15 mouse cellular contexts compared by ENCODE assay signal in genomic region chr16:65315052-65315451, GRCm38 (mm10).
"Had no signal": no experiment of that assay in that cellular context is flagged by ENCODE, and none has a peak within 500 bp of the region (broad histone marks: within the 10 kb centered on the region; RNA-seq: fewer than 3 reads in every experiment).

No protein-coding gene starts in this region.

- H3K9me3 ChIP-seq: neural tube, embryonic 15.5 days; stomach, embryonic 15.5 days had no signal

- H3K36me3 ChIP-seq: neural tube, embryonic 15.5 days; stomach, embryonic 15.5 days had no signal

- H3K27me3 ChIP-seq: neural tube, embryonic 15.5 days; stomach, embryonic 15.5 days had no signal

- H3K4me2 ChIP-seq: neural tube, embryonic 15.5 days; stomach, embryonic 15.5 days had no signal

- DNase-seq: retina, postnatal 1 day; right cerebral cortex, adult 18-20 months; right cerebral cortex, postnatal 14 days; right cerebral cortex, postnatal 25 days; right cerebral cortex, postnatal 4 days; spleen, adult 18-20 months; thymus, adult 18-20 months; thymus, adult 2 months; thymus, postnatal 14 days; thymus, postnatal 25 days; thymus, postnatal 36 days; thymus, postnatal 4 days had no signal

- H3K4me3 ChIP-seq: neural tube, embryonic 15.5 days; stomach, embryonic 15.5 days had no signal

- H3K27ac ChIP-seq: neural tube, embryonic 15.5 days; stomach, embryonic 15.5 days; stomach, postnatal 0 days had no signal

- H3K4me1 ChIP-seq: neural tube, embryonic 15.5 days; stomach, embryonic 15.5 days had no signal

- H3K9ac ChIP-seq: neural tube, embryonic 15.5 days; stomach, embryonic 15.5 days had no signal
